Mouse (Mus musculus): ENCODE results near the gene Kdm8. TPM values are rescaled to one million over a fixed set of nuclear protein-coding genes. Genes with fewer than 3 reads are reported as not detected.
A peak's percentile ranks its signal among the peaks of the same experiment; 100 is the strongest.

Gene Kdm8
- polyA plus RNA-seq, 2 experiments from 2014 or later = 4.5 to 10.9 TPM

DNA sequence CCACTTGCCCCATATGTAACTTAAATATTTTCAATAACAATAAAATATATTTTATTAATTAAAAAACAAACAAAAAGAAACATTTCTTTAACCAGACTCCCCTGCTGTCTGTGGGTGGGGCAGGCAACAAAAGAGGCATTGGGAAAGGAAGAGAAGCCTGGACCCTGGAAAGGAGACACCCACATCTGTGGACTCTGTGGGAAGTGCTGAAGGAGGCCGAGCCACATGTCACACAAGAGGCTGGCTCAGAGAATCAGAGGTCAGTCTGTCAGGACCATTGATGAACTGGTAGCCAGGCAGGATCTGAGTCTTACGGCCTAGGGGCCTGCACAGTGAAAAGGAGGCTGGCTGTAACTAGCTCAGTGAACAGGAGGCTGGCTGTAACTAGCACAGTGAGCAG is 17.7 kb downstream of the Kdm8 start:
- no peak for ATAC-seq

DNA sequence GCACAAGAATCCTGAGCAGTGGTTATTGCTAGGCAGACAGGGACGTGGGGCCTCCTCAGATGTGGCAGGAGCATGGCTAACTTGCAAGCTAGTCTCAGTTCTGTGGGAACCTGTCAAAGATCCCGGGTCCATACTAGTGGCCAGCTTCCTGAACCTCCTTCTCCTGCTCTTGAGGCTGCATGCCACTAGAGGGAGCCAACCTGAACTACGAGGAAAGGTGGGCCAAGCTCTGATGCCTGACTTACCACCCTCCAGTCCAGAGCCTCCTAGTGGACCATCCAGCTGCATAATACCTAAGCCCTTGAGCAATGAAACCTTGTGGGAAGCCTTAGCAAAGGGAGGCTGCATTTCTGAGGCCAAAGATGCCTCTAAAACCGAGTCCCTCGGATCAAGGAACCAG is 25.5 kb downstream of the Kdm8 start:
- ATAC-seq = no peak

DNA sequence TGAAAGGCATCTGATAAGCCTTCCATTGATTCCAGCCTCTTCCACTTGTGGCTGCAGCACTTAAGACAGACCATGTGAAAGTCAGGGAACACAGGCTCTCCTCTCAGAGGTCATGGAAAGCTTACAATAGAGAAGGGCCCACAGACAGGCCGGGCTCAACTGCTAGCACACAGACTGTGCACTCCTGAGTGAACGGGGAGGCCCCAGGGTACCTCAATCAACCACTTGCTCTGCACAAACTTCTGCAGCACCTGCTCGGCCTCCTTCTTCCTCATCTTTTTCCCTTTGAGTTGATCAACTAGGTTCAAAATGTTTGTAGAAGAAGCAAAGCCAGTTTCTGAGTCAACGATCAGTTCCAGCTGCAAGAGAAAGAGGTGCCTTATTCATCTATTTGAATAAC is 26.4 kb downstream of the Kdm8 start:
- ATAC-seq = no peak

DNA sequence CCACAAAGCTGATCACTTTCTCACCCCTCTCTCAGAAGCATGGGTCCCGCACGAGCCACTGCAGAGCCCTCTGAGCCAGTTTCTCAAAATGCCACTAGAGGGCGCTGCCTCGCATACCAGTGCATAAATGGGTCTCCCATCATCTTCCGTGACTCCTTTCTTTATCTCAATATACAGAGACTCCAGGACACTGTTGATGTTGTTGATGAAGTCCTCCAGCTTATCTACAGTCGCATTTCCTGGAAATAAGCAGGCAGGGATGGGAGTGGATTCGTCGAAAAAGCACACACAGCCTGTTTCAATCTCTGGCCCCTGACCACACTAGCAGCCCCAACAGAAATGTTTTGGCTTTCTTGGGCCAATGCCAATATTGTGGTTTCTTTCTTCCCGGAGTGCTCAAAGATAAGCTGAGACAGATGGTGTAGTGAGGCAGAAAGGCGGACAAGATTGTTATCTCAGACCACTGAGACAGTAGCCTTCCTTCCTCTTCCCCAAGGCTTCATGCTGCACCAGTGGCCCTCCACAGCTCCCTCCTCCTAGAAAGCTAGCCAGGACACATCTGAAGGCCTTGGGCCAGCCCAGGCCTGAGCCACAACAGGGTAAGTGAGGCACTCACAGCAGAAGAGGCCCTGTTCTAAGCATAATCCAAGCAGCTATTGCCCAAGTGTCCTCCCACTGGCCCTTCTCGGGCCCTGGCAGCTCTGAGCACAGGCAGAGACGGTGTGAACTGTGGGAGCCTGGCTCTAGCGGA is 27.7 kb downstream of the Kdm8 start:
- ATAC-seq = peak; percentile 65

DNA sequence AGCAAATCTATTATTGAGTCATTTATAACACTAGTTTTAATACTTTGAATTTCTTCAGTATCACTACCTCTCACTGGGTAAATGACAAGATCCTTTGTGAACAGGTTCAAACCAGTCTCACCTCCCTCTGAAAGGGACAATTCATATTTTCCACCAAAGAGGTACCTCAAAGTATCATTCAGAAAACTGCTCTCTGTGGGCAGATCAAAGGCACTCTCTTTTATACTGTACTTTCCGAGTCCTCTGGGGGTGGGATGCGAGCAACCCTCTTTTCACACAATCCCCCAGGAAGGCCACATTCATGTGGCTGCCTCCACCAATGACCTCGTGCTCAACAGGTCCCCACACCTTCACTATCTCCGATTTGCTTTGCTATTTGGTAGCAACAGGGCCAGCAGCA is 30.1 kb downstream of the Kdm8 start:
- ATAC-seq = peak; percentile 63

DNA sequence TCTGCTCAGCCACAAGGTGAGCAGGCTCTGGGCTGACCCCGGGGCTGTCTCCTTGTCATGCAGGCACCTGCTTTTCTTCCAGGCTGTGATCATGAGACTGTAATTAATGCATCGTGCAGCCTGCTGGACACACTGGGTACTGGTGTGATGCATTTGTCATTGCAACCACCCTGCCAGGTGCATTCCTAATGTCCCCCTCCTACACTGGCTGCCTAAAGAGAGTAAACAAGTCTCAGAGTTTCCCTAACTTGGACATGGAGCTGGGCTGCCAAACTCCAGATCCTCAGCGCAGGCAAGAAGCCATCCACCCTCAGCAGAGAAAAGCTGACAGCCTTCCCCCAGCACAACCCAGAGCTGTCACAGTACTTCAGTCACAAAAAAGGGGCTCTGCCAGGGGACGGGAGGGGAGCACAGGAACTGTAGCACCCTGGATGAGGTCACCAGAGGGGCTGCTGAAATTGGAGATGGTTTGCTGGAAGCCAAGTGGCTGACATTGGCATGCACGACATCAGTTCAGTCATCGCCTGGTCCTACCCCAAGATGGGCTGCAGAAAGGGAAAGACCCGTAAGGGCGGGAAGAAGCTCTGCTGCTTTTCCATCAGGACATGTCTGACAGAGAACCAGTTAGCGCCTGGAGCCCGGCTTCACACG is 31.2 kb downstream of the Kdm8 start:
- ATAC-seq = no peak

DNA sequence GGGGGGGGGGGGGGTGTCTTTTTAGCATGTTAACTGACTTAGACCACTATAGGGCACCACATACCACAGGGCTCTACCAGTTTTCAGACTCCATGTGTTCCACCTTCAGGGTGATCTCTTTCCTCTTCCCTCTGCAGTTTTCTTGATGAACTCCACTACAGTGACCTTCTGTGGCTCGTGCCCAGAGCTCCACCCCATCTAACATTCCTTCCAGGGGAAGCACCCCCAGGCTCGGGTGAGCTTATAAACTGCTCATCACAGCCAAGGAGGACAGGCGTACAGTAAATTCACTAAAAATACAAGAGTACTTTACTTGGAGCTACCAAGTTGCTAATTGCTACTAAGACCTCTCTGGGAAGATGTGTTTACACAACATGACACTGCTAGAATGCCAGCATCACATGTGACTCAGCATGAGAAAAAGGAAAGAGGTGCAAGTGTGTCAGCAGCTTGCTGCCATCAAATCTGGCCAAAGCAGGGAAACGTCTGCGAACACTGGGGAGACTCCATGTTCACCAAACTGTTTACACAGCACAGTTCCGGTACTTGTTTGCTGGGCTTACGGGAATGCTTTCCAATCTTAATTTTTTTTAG is 34.0 kb downstream of the Kdm8 start:
- no peak for ATAC-seq

DNA sequence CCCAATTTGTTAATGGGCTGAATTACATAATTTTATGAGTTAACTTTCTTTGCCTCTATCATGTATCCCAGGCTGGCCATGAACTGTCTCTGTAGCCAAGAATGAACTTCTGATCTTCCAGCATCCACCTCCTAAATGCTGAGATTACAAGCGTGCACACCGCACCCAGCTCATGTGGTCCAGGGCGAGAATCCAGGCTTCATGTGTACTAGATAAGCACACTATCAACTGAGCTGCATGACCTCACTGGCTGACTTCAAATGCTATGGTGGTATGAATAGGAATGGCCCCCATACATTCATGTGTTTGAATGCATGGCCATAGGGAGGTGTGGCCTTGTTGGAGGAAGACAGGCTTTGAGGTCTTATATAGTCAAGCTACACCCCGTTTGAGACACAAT is 36.0 kb downstream of the Kdm8 start:
- no peak for ATAC-seq

DNA sequence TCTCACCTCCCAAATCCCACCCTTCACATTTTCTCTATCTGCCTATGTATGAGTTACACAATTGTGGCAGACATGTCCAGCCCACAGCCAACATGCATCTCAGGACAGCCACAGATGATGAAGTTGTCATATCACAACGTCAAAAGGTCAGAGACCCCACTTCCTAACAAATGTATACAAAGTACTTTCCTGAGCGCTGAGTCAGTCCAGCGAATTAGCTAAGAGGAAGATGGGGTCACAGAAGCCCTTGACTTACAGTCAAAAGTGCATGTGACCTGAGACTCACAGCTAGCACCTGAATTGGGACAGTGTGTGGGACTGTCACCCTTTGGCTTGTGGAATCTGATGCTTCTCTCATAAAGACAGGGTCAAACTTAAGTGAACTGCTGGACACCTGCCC is 37.9 kb downstream of the Kdm8 start:
- ATAC-seq = no peak

DNA sequence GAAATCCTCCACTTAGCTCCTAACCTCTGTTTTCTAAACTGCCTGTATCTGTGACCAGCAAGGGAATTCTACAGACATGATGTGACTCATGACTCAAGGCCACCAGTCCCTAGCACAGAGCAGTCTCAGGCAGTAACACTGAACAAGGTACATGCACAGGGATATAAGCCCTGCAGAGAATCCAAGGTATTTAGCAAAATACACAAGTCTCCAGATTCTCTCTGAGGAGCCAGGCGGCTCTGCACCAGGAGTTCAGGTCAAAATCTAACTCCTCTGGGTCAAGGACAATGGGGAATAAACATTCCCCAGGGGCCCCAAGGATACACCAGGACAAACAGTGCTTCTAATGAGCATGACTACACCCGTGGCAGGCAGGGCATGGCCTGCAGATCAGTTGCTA is 38.4 kb downstream of the Kdm8 start:
- ATAC-seq = no peak

DNA sequence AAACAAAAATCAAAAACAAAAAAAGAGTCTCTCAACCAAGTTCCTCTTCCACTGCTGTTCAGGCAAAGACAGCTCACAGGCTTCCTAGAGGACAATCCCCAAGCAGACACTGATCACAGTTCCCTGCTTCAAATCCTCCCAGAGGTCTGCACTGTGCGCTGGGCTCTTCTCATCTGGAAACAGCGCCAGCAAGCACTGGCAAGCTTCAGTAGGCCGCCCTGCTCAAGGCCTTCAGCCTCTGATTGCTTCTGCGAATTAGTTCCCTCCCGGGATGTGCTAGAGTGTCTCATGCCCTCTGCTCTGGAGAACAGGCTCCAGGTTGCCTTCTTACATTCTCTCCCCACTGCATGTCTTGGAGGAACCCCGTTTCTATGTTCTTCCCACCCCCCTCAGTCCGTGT is 40.3 kb downstream of the Kdm8 start:
- ATAC-seq = no peak

DNA sequence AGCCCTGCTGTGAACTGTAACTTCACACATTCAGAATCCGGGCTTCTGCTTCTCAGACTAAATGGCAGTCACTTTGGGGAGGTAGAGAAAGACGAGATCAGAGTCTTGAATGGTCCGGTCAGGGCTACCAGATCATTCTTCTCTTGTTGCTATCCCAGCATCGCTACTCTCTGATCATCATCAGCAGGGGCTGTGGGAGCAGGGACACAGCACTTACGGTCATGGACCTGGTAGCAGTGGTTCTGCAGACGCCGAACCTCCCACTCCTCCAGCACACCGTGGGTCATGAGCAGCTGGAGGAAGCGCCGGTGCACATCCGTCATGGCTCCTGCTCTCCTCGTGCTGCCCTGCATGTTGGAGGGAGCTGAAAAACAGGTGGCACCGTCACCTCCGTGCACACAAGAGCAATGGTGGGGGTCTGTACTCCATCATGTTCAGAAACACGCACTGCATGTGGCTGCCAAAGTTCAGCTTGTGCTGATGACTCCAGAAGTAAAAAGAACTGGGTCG is 41.7 kb downstream of the Kdm8 start:
- no peak for ATAC-seq

DNA sequence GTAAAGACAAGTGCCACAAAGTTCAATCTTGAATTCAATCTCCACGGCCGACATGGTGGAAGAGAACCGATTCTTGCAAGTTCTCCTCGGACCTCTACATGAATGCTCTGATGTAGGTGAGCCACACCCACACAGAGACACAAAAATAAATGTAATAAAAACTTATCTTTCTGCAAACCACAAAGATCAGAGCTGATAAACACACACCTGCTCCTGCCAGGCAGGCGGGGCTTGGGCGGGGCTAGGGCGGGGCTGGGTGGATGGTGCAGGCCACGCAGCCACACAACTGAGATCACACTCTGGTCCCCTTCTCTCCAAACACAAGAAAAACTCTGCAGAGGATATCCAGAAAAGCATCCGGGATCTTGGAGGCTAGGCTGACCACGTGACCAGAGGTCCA is 42.6 kb downstream of the Kdm8 start:
- peak; percentile 20 for ATAC-seq

DNA sequence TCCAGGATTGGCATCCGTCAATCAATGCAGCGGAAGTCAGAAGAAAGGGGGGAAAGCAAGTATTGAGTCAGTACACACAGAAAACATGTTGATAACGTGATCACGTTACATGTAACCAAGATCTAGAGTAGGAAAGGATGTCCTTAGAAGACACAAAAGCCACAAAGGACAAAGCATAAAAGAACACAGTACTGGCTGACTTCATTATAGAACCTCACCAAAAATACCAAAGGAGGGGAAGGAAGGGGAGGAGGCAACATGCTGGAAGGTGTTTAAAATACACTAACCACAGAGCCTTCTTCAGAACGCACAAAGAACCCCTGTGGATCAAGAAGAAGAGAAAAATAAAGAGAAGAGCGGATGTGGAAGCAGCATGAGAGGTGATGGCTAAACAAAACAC is 44.2 kb downstream of the Kdm8 start:
- ATAC-seq = peak; percentile 53

DNA sequence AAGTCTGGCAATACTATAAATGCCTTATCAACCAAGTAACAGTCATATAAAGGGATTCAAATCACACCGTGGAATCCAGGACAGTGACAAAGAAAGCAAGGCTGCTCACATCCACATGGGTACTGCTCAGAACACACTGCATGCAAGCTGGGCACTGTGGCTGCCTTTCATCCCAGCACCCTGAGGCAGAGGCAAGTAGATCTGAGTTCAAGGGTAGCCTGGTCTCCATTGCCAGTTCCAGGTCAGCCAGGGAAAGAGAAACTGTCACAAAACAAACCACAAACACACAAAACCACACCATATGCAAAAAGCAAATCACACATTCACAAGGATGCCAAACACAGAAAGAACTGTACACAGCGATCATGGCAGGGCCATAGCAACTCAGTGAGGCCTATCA is 45.2 kb downstream of the Kdm8 start:
- no peak for ATAC-seq

DNA sequence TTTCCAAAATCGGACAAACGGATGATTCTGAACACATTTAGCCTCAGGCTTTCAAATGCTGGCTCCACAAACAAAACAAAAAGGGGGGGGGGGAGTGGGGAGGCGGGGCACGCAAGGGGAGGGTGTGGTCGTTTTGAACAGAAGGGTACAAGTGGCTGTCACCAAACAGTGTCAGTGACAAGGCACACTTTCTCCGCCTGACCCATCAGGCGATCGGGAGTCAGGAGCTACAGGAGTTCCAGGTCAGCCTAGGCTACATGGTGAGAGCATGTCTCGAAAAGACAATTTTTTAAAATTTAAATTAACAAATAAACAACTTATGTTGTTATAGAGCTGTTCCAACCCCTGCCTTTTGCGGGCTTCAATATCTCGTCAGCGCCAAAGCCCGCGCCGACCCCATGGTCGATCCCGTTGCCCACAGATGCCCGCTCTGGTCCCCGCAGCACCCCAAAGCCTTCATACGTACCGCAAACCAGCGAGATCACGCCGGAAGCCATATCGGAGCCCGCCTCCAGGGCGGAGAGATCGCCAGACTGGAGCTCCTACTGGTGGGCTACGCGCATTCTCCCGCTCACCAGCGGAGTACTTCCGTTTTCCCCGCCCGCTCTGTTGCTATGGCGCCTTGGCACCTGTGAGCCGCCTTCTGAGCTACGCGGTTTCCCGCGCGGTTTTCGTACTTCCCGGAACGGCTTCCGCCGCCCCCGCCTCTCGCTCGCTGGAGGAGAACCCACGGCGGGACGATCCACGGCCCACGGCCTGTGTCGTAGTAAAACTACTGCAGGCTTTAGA is 46.7 kb downstream of the Kdm8 start, which contains the start of gene Nsmce1:
Nsmce1 (minus strand) TSS at position 650 of the 789 bp plus-strand sequence.
- peak; percentile 81 for ATAC-seq

DNA sequence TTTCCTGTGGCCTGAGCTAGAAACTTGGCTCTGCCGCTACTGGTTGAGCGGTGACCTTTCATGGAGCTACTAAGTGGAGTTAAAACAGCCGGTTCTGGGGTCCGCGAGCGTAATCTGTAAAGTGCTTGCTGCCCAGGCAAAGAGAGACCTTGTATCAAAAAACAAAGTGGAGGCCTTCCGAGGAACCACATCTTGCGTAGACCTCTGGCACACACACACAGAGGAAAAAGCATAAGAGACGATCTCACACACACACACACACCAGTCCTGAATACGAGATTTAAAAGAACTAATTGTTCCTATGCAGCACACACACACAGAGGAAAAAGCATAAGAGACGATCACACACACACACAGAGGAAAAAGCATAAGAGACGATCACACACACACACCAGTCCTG is 47.3 kb downstream of the Kdm8 start:
- ATAC-seq = no peak

DNA sequence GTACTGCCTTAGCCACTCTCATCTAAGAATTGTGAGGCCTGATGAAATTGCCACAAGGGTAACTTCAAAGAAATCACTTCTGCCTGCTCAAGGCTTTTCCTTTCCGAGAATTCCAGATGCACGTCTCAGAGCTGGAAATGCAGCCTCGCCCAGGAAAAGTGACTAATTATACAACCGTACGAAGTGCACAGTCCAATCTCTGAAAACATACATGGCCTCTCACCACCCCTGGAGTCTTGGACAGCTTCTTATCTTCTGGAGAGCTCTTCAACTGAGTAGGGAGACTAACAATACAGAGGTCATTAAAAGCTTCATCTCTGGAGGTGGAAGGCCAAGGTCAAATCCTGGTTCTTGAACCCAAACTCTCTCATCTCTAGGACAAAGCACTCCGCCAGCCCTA is 48.1 kb downstream of the Kdm8 start:
- no peak for ATAC-seq

DNA sequence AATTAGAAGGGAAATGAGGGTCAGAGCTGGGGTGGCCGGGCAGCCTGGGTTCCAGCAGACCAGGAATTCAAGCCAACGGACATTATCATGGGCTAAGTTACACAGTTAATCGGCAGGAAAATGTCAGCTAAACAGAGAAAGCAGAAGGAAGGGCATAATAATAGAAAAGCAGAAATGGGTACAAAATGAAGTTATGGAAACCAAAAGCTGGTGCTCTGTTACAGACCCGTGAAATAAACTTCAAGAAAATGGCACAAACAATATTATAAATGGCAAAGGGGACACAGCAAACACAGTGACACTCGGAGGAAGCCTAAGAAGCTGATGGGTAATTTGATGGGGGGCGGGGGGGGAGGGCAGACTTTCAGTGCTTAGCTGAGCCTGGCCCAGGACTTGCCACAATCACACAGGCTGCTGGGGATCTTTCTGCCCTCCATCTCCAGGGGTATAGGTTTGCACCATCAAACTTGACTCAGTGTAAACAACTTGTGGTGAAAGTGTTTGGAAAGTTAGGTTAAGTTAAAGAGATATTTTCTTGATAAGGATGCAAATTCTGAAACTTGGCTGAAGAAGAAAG is 51.5 kb downstream of the Kdm8 start:
- ATAC-seq = no peak

DNA sequence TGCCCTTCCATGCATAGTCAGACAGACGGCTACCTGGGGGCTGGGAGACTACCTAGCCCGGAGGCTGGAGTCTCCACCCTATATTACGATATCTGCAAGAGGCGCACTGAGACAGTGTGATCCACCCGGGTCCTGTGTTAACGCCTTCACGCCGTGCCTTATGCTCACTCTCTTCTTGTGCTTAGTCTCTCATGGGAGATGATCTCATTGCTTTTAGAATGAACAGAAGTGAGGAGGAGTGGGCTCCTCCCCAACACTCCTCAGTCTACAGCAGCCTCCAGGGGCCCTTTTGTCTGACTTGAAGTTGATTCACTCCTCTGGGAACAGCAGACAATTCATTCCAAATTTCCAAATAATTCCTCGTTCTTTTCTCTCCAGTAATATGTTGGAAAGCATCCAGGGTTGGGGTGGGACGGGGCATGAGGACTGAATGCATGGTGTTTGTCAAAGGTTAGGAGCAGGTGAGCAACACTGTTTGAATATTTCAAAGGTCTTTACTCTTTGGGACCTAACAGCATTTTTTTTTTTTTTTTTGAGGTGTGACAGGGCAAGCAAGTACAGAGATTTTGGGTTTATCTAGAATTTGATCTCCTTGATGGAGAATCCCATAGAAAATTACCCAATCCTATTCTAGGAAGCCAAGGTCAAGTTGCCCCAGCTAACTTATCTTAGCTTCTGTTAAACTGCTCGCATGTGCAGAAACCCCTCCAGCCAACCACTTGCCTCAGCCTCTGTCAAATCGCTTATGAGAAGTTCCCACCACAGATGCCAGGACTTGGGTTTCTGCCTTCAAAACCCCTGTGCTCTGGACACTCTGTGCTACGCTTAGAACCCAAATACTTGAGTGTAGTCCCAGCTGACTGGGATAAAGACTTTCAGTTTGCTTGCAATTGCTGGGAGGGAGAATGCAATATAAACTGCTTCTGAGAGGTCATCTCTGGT is 55.7 kb downstream of the Kdm8 start:
- no peak for ATAC-seq

DNA sequence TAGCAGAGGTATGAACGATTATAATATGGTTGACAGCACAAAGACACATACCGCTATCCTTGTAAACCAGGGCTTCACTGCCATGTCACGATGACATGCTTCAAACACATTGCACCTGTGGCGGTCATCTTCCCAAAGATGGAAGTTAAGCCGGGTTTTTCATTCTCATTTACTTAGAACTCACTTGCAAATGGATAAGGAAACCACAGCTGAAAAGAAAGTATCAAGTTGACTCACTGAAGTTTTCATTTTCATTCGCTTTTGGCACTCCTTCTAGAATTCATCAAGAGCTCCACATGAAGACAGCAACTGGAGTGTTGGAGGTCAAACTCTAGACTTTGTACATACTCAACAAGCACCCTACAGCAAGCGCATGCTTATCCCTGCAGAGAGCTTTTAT is 56.4 kb downstream of the Kdm8 start:
- ATAC-seq = no peak

Data from CD4-positive, CD25-positive, alpha-beta regulatory T cell, adult 4 months (primary cell).